9 mouse cellular contexts compared by ENCODE assay signal in genomic region chr12:80103521-80103973, GRCm38 (mm10). TPM values are rescaled to one million over a fixed set of nuclear protein-coding genes. Genes with fewer than 3 reads are reported as not detected.
DNase-seq lines count a peak whose midpoint lies in the region; ATAC-seq and TF ChIP-seq lines count a peak whose summit lies in the region.
"Had no signal": no experiment of that assay in that cellular context is flagged by ENCODE, and none has a peak within 500 bp of the region (broad histone marks: within the 10 kb centered on the region; RNA-seq: fewer than 3 reads in every experiment).

No protein-coding gene starts in this region.

- peak; percentile 32; the same call in 1 of the 2 replicates for ATAC-seq in heart, embryonic 16.5 days (replicated peaks; ENCODE audit: extremely low read depth, insufficient read depth, low FRiP score)
- peak; percentile 80 for ATAC-seq in kidney, embryonic 14.5 days (ENCODE audit: low FRiP score, low TSS enrichment)
- ATAC-seq in liver, embryonic 14.5 days (ENCODE audit: insufficient read depth), result peak; percentile 76
- ATAC-seq in stomach, postnatal 0 days (ENCODE audit: low FRiP score, low TSS enrichment), result peak; percentile 90
- ATAC-seq in inflammation-experienced regulatory T-cells, adult 6 months, result no peak

- no peak for TF ChIP-seq CTCF in liver, embryonic 14.5 days (IDR thresholded peaks at IDR 0.05; ENCODE audit: low read depth)
- no peak for TF ChIP-seq CTCF in stomach, postnatal 0 days (IDR thresholded peaks at IDR 0.05; ENCODE audit: low read depth)

- no peak overlapping the region for H3K9ac ChIP-seq in heart, embryonic 16.5 days (ENCODE audit: low read length)
- no peak overlapping the region for H3K9ac ChIP-seq in kidney, embryonic 14.5 days (ENCODE audit: low read depth, low read length)
- H3K9ac ChIP-seq in liver, embryonic 14.5 days (replicated peaks), result no peak overlapping the region
- H3K9ac ChIP-seq in stomach, postnatal 0 days (ENCODE audit: low read length), result peak overlapping the region; percentile 31; the same call in 1 of the 2 replicates
- H3K9ac ChIP-seq: heart, embryonic 13.5 days had no signal

- no peak overlapping the region for H3K4me3 ChIP-seq in heart, embryonic 16.5 days (ENCODE audit: low read length)
- H3K4me3 ChIP-seq in kidney, embryonic 14.5 days (ENCODE audit: low read length), result no peak overlapping the region
- H3K4me3 ChIP-seq in liver, embryonic 14.5 days (ENCODE audit: insufficient read depth in 1 of 2, low read depth in 2 of 2, low read length in 2 of 2), result no peak overlapping the region
- no peak overlapping the region for H3K4me3 ChIP-seq in stomach, postnatal 0 days (ENCODE audit: low read depth, low read length)
- H3K4me3 ChIP-seq: heart, embryonic 13.5 days had no signal

- H3K27ac ChIP-seq in heart, embryonic 16.5 days (ENCODE audit: low read length), result peak overlapping the region; percentile 54
- H3K27ac ChIP-seq in kidney, embryonic 14.5 days (ENCODE audit: low read depth, low read length), result peak overlapping the region; percentile 69
- 0 out of 2 replicates have a peak overlapping the region, but pooled peaks have one; percentile 13 for H3K27ac ChIP-seq in liver, embryonic 14.5 days
- H3K27ac ChIP-seq in stomach, postnatal 0 days (replicated peaks), result peak overlapping the region; percentile 91
- H3K27ac ChIP-seq: heart, embryonic 13.5 days had no signal

- peaks cover 8% of the 10 kb centered on the region for H3K4me1 ChIP-seq in heart, embryonic 16.5 days (ENCODE audit: control insufficient read depth, insufficient read depth, low read length)
- H3K4me1 ChIP-seq in kidney, embryonic 14.5 days (ENCODE audit: control insufficient read depth, insufficient read depth, low read length), result peaks cover 23% of the 10 kb centered on the region; the same call in 1 of the 2 replicates
- H3K4me1 ChIP-seq in liver, embryonic 14.5 days (replicated peaks; ENCODE audit: control insufficient read depth in 2 of 2, insufficient read depth in 2 of 2, low read length in 1 of 2), result peaks cover 0 to 8% of the 10 kb centered on the region in 2 experiments; a peak in 2 of 4 replicates
- H3K4me1 ChIP-seq in stomach, postnatal 0 days (replicated peaks; ENCODE audit: control insufficient read depth, insufficient read depth), result peaks cover 2% of the 10 kb centered on the region; the same call in 1 of the 2 replicates

- WGBS in heart, embryonic 16.5 days, result 45% methylated on average over 4 of the region's 5 CpGs
- 26% methylated on average over 5 of the region's 5 CpGs for WGBS in kidney, embryonic 14.5 days
- WGBS in liver, embryonic 14.5 days (ENCODE audit: insufficient replicate concordance), result 50% methylated on average over 5 of the region's 5 CpGs
- WGBS in stomach, postnatal 0 days, result 32% methylated on average over 5 of the region's 5 CpGs

- H3K4me2 ChIP-seq in heart, embryonic 16.5 days (ENCODE audit: low read depth, low read length), result no peak overlapping the region
- no peak overlapping the region for H3K4me2 ChIP-seq in kidney, embryonic 14.5 days (replicated peaks; ENCODE audit: low read depth, low read length)
- peak overlapping the region; percentile 28; the same call in 1 of the 2 replicates for H3K4me2 ChIP-seq in liver, embryonic 14.5 days (ENCODE audit: low read depth)
- H3K4me2 ChIP-seq in stomach, postnatal 0 days (replicated peaks; ENCODE audit: low read depth), result no peak overlapping the region; the same call in 1 of the 2 replicates
- H3K4me2 ChIP-seq: heart, embryonic 13.5 days had no signal

- H3K27me3 ChIP-seq in heart, embryonic 16.5 days (ENCODE audit: control insufficient read depth, insufficient read depth, low read length), result no peaks in the 10 kb centered on the region
- no peaks in the 10 kb centered on the region for H3K27me3 ChIP-seq in kidney, embryonic 14.5 days (ENCODE audit: control insufficient read depth, insufficient read depth, low read length)
- H3K27me3 ChIP-seq in liver, embryonic 14.5 days (ENCODE audit: control insufficient read depth, insufficient read depth, low read length), result no peaks in the 10 kb centered on the region
- H3K27me3 ChIP-seq in stomach, postnatal 0 days (ENCODE audit: control insufficient read depth, insufficient read depth, low read length), result no peaks in the 10 kb centered on the region
- H3K27me3 ChIP-seq: heart, embryonic 13.5 days had no signal

- no peaks in the 10 kb centered on the region for H3K9me3 ChIP-seq in heart, embryonic 16.5 days (replicated peaks; ENCODE audit: control insufficient read depth, low read length)
- no peaks in the 10 kb centered on the region for H3K9me3 ChIP-seq in kidney, embryonic 14.5 days (ENCODE audit: control insufficient read depth, low read length)
- H3K9me3 ChIP-seq in liver, embryonic 14.5 days (ENCODE audit: control insufficient read depth, low read length), result no peaks in the 10 kb centered on the region
- no peaks in the 10 kb centered on the region for H3K9me3 ChIP-seq in stomach, postnatal 0 days (ENCODE audit: control insufficient read depth, low read length)
- H3K9me3 ChIP-seq: heart, embryonic 13.5 days had no signal

- TF ChIP-seq EP300 in liver, embryonic 14.5 days (IDR thresholded peaks at IDR 0.05; ENCODE audit: low read depth), result no peak
- no peak for TF ChIP-seq EP300 in stomach, postnatal 0 days (optimal IDR thresholded peaks at IDR 0.05)

- H3K36me3 ChIP-seq in heart, embryonic 16.5 days (ENCODE audit: control insufficient read depth, insufficient read depth), result peaks cover 6% of the 10 kb centered on the region
- peaks cover 12% of the 10 kb centered on the region; the same call in 1 of the 2 replicates for H3K36me3 ChIP-seq in kidney, embryonic 14.5 days (ENCODE audit: control insufficient read depth, insufficient read depth, low read length)
- no peaks in the 10 kb centered on the region; the same call in 1 of the 2 replicates for H3K36me3 ChIP-seq in liver, embryonic 14.5 days (replicated peaks; ENCODE audit: control insufficient read depth, insufficient read depth, low read depth)
- 0 out of 2 replicates have a peak, but pooled peaks cover 6% of the 10 kb centered on the region for H3K36me3 ChIP-seq in stomach, postnatal 0 days (ENCODE audit: control insufficient read depth, insufficient read depth, low read length)

- no peak for DNase-seq in heart, adult 8-10 months (ENCODE audit: low spot score)
- DNase-seq in liver, embryonic 14.5 days (ENCODE audit: low read depth in 3 of 3, low spot score in 3 of 3), result no peak
- peak; percentile 93 for DNase-seq in stomach, postnatal 0 days (ENCODE audit: low spot score)
- DNase-seq in spleen, postnatal 10 days (ENCODE audit: low spot score in 2 of 2), result no peak
- DNase-seq in thymus, postnatal 10 days (ENCODE audit: low spot score in 2 of 2), result no peak

RNA-seq across cellular contexts. Expression of gene Zfp36l1, which starts 9.3 kb away (rescaled TPM):
- polyA plus RNA-seq in heart, embryonic 16.5 days (2015; fragmentation: Nextera tagmentation; extraction: Ambion mirVana), result 85.5 and 90.1 TPM in 2 replicates
- 100 to 1,000 TPM in 1 of 4 experiments, 10 to 100 TPM in 3; 65.0 to 103 (median 80.0) TPM for total RNA-seq in heart, adult 8-10 months (2022)
- polyA plus RNA-seq in kidney, embryonic 14.5 days (2014; fragmentation: Nextera tagmentation; extraction: Ambion mirVana), result 166 and 175 TPM in 2 replicates
- polyA plus RNA-seq in liver, embryonic 14.5 days (2012; rRNA removed), result 19.4 and 23.5 TPM in 2 replicates
- 22.7 and 28.5 TPM in 2 replicates for polyA plus RNA-seq in liver, embryonic 14.5 days (2014; fragmentation: Nextera tagmentation; extraction: Ambion mirVana)
- 90.8 and 98.5 TPM in 2 replicates for polyA plus RNA-seq in stomach, postnatal 0 days (2015; fragmentation: Nextera tagmentation; extraction: Ambion mirVana)
- 100 to 1,000 TPM; 109 to 177 (median 123) TPM for polyA plus RNA-seq in inflammation-experienced regulatory T-cells, adult 6 months (2017; shearing (Covaris generic))

Comparison
In these comparisons a context has a peak if more than half of its experiments do, and no peak if none do; other contexts are left out.
1. H3K27ac ChIP-seq: peak in every context shown above with its lines; median percentile 91 in stomach, postnatal 0 days; 69 in kidney, embryonic 14.5 days; 54 in heart, embryonic 16.5 days; 13 in liver, embryonic 14.5 days.